Mouse (Mus musculus) erythroblast, adult 5-6 weeks (primary cell): ENCODE results near the gene Il18rap. TPM values are rescaled to one million over a fixed set of nuclear protein-coding genes. Genes with fewer than 3 reads are reported as not detected.

Experiments used
- ATAC-seq: replicated peaks from 2 replicates; pipeline ENCODE4 v1.8.0; 2016; ENCODE audit warnings: moderate number of reproducible peaks, mild to moderate bottlenecking, moderate TSS enrichment, inconsistent platforms; ENCODE audit not compliant: poor library complexity, low FRiP score, severe bottlenecking
- total RNA-seq, 2 experiments: library from RNA; stranded (forward) in 1 of 2; stranded (reverse) in 1 of 2; fragments of 150-400 nt in 1 of 2; fragments of 200-764, 138-1000 nt in 1 of 2; gene quantifications; 2 replicates each; pipeline versions ENCODE4 v1.2.3 to v1.2.4; 2015 to 2017; ENCODE audit warnings: low replicate concordance in 2 of 2

The Il18rap gene
- total RNA-seq (2015; ENCODE audit: low replicate concordance): 8.1 and 12.1 TPM in 2 replicates
- 7.7 and 9.3 TPM in 2 replicates for total RNA-seq (2017; ENCODE audit: low replicate concordance)

- no peak for ATAC-seq
Observed at GRCm38 (mm10) chr1:40514851-40515585, at the start of gene Il18rap. Il18rap (plus strand) TSS chr1:40515362.

- ATAC-seq: no peak
Observed at GRCm38 (mm10) chr1:40465477-40466430, 49.4 kb upstream of the Il18rap start, which contains the start of gene Il18r1. Il18r1 (plus strand) TSS chr1:40465552.

DNA sequence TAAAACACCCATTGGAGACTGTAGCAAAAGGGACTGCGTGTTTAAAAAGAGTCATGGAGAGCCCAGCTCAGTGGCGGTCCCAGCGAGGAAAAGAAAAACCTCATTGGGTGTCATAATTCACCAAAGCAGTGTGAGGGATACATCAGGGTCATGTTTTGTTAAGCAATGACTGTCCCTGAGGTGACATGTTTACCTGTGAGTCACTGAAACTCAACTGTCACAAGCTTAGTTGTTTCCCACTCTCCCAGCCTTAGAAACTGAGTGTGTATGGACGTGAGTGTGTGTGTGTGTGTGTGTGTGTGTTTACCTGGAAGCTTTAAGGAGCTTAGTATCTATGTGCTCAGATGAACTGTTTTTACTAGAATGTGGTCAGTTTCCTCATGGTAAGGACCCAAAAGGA, 47.9 kb upstream of the Il18rap start:
- ATAC-seq: no peak

DNA sequence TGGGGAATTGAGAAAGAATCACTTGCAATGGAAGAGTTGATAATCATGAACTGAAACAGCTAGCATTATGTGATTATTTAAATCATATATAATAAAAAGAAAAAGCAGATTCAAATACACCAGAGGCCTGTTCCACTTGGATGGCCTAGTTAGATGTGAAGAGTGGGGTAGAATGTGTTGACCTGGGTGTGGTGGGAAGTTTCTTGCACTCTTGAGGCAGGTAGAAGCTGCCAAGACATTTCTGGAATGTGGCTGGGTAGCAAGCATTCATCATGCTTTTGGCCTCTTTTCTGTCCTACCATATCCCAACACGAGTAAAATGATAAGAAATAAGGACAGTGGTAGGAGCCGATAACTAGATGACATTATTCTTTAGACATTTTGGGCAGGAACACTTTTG, 46.4 kb upstream of the Il18rap start:
- no peak for ATAC-seq

DNA sequence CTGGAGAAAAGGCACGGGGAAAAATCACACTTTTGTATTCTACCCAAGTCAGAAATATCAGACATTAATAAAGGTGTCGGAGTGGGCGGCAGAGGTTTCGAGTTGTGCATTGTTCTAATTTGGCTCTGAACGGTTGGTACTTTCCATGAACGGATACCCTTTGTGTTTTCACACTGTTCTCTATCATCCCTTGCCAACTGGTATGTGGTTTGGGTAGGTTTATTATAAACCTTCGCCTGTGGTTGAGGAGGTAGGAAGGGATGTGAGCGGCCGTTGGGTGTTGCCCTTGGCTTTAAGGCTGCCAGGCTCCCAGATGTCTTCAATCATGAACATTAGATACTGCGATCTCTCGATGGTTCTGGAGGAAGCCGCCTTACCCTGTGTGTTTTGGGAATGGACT, 45.3 kb upstream of the Il18rap start:
- no peak for ATAC-seq

DNA sequence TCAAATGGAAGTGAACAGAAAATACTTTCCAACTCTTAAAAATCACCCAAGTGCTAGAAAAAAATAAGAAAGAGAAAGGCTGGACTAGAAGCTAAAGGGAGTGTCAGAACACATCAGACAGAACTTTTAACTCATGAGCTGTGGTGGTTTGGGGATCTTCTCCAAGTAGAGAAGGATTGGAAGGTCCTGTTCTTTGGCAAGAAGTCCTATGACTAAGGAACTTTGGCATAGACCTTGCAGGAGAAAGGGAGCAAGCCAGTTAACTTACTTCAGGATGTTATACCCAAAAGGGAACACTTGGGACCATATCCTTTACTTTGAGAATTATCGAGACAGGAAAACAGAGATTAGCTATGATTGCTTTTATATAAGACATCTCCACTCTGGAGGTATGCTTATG, 42.8 kb upstream of the Il18rap start:
- no peak for ATAC-seq

- no peak for ATAC-seq
Observed at GRCm38 (mm10) chr1:40473640-40474039, 41.5 kb upstream of the Il18rap start.

DNA sequence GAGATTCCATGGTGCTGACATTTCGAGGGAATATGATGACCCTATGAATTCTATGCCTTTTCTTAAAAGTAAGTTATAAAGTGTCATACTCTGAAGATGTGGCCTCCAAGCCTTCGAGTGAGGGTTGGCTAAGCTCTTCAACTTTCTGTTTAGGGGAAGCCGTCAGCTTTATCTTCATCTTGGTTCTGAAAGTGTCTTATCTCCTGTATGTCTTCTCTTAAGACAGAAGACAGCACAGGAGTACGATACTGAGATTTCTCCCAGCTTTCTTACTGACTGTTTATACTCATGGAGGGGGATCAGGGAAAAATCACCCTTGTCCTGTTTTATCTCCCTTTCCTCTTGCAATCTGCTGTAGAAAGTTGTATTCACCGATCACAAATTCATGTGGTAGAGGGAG, 40.8 kb upstream of the Il18rap start:
- ATAC-seq: no peak

- ATAC-seq: no peak
Observed at GRCm38 (mm10) chr1:40475697-40476096, 39.5 kb upstream of the Il18rap start.

- ATAC-seq: no peak
Observed at GRCm38 (mm10) chr1:40476756-40477155, 38.4 kb upstream of the Il18rap start.

DNA sequence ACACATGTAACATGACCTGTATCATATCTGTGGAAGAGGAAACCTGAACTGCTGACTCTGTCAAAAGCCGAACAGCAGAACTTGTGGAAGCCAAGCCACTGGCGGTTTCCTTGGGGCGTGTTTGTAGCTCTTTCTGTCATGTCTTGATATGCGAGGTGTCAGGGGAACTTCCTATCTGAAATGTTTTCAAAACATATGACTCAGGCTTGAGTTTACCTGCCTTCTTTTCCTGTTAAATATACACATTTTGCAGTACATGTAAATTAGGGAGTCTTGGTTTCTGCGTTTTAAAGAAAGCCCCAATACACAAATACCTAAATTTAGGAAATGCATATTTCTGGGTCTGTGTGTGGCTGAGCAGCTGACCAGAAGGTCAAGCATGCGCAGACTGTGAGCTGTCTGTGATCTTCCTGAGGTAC, 35.6 kb upstream of the Il18rap start:
- no peak for ATAC-seq

DNA sequence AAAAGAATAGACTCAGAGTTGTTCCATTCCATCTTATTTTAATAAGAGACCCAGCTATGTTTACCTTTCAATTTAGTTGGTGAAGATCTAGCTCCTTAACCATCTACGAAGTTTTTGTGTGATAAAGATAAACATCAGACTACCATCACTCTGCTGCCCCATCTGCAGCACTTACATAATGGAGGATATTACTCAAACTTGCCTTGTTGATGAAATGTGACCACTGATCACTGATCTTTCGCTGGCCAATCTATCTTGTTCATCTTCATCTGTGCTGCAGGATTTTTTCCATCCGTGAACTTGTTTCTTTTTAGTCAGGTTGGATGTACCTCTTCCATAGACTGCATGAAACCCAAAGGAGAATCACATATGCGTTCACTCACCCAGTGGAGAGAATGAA, 20.6 kb upstream of the Il18rap start:
- no peak for ATAC-seq

DNA sequence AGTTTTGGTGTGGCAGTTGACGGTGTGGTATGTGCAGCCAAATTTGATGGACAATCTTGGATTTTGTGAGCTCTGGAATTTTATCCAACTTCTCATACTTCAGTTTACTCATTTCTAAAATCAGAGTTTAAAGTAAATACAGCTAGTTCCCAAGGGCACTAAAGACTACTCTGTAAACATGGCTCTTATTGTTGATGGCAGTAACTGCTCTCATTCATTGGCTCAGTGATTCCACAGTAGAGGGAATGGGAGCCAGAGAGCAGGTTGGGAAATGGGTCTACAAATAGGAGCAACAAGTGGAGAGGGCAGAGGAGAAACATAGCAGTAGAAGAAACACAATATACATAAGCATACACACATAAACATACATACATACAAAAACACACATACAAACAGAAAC, 15.5 kb upstream of the Il18rap start:
- ATAC-seq: no peak

GRCm38 (mm10) chr1:40501126-40501525, 14.0 kb upstream of the Il18rap start:
- no peak for ATAC-seq

DNA sequence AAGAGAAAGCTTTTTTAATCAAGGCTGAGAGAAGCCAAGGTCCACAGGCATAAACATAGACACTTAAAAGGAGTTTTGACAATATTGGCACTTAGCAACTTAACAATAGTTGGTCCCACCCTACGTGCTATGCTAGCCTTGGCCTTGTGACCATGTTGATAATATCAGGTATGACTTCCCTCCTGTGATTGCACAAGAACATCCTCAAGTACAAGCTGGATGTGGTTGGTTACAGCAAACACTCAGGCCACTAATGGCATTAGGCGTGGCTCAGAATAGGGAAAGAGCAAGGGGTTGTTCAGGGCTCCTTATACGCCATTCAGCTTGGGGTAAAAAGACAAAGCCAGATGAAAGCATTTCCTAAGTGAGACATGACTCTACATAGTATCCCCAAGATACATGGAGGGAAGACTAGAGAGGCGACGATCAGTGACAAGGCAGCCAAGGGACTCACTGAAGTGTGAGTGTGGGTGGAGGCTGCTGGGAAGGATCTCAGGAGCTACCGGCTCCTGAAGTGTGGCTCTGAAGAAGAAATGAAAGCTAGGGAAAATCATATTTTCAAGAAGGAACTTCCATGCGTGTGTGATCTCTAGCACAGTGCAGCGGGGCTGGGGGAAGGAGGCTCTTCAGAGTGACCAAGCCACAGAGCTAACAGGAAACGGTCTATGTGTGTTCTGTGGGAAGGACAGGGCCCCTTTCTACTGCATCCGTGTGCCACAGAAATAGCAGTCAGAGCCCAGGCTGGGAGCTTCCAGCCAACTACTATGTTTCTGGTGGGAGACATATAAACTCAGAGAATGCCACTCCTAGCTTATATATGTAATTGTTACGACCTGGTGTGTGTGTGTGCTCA, 13.4 kb upstream of the Il18rap start:
- ATAC-seq: no peak

DNA sequence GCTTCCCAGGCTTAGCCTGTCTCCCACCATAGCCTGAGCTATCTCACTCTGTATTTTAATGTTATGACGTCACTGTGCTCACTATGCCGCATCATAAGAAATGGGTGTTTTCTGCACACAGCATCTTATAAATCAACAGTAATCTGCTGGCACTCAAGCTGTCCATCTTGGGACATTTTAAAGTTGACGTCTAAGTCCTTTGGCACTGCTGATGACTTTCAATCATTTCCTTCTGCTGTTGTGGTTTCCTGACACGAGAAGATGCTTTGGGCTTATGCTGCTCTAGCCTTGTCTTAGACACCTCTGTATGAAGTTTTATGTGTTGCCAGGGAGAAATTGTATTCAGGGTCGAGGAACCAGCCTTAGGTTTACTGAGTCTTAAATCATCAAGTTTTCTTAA, 10.6 kb upstream of the Il18rap start:
- no peak for ATAC-seq

DNA sequence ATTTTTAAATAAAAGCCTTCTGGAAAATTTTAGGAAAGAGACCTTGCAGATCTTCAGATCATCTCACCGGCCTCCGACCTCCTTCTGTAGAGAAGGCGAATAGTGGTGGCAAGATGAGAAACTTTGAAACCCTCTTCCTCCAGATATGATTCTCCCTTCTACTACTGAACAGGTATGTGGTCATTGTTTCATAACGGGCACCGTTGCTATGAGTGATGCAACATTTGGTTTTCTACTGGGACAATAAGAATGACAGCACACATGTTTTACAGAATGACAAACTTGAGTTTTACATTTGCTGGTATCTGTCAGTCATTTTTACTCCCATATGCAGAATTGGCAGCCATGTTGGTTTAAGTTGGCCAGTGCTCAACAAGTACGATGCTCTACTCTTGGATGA, 1.2 kb downstream of the Il18rap start:
- ATAC-seq: no peak

GRCm38 (mm10) chr1:40522918-40523317, 7.8 kb downstream of the Il18rap start:
- no peak for ATAC-seq

DNA sequence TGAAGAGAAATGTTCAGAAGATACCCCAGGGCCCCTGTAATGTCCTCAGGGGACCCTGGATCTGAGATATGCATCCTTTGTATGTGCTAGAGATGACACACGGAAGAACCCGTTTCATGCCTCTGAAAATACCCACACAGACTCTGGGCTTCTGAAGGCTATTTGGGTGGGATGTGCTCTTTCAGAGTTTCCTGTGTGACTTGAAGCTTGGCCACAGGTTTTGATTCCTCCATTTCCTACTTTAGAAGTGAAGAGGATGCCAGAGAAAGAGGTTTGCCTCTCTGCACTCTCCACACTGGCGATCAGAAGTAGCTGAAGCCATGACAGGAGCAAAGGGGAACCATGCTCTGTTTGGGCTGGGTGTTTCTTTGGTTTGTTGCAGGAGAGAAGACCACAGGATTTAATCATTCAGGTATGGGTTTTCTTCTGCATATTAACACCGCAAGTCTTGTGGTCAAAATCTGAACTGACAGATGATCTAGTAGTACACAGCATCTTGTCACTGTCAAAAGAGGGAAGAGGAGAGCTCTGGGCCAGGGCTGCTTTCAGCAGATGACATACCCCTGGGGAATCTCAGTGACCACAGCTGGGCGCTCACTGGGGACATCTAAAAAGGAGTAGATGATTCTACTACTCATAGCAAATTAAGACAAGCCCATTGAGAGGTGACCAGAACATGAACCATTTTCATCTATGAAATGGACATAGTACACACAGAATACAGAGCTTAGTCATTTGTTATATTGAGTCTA, 9.0 kb downstream of the Il18rap start:
- ATAC-seq: no peak
